25 mouse cellular contexts compared by ENCODE assay signal in genomic region chr4:73041486-73041885, GRCm38 (mm10).
"Had no signal": no experiment of that assay in that cellular context is flagged by ENCODE, and none has a peak within 500 bp of the region (broad histone marks: within the 10 kb centered on the region; RNA-seq: fewer than 3 reads in every experiment).

No protein-coding gene starts in this region.

- H3K9ac ChIP-seq: heart, embryonic 12.5 days; hindbrain, embryonic 13.5 days; hindbrain, embryonic 15.5 days; kidney, embryonic 15.5 days; limb, embryonic 12.5 days; limb, embryonic 15.5 days; liver, embryonic 12.5 days; liver, embryonic 14.5 days had no signal

- H3K27ac ChIP-seq: gastrocnemius, adult 2 months; heart, embryonic 10.5 days; hindbrain, embryonic 13.5 days; hindbrain, embryonic 15.5 days; hindbrain, postnatal 0 days; kidney, embryonic 15.5 days; kidney, postnatal 0 days; limb, embryonic 12.5 days; limb, embryonic 15.5 days; liver, embryonic 12.5 days; liver, embryonic 14.5 days had no signal

- DNase-seq: gastrocnemius, adult 2 months; gastrocnemius, postnatal 10 days; gastrocnemius, postnatal 25 days; heart, adult 18-20 months; heart, postnatal 10 days; kidney, adult 11 months; kidney, adult 2 months; kidney, adult 9 months; kidney, postnatal 14 days; kidney, postnatal 36 days; layer of hippocampus, adult 9-11 months; layer of hippocampus, postnatal 36 days; left cerebral cortex, postnatal 4 days had no signal

- H3K9me3 ChIP-seq: heart, embryonic 10.5 days; heart, embryonic 12.5 days; hindbrain, embryonic 13.5 days; hindbrain, embryonic 15.5 days; kidney, embryonic 15.5 days; limb, embryonic 12.5 days; limb, embryonic 15.5 days; liver, embryonic 12.5 days had no signal

- H3K4me2 ChIP-seq: heart, embryonic 12.5 days; hindbrain, embryonic 13.5 days; hindbrain, embryonic 15.5 days; kidney, embryonic 15.5 days; limb, embryonic 12.5 days; limb, embryonic 15.5 days; liver, embryonic 12.5 days had no signal

- H3K36me3 ChIP-seq: heart, embryonic 10.5 days; heart, embryonic 12.5 days; hindbrain, embryonic 13.5 days; hindbrain, embryonic 15.5 days; kidney, embryonic 15.5 days; limb, embryonic 12.5 days; limb, embryonic 15.5 days; liver, embryonic 12.5 days had no signal

- H3K27me3 ChIP-seq: heart, embryonic 12.5 days; kidney, embryonic 15.5 days; limb, embryonic 12.5 days; limb, embryonic 15.5 days; liver, embryonic 12.5 days had no signal

- H3K4me3 ChIP-seq: gastrocnemius, adult 2 months; heart, embryonic 10.5 days; heart, embryonic 12.5 days; hindbrain, embryonic 13.5 days; hindbrain, embryonic 15.5 days; kidney, embryonic 15.5 days; limb, embryonic 12.5 days; limb, embryonic 15.5 days; liver, embryonic 12.5 days had no signal

- H3K4me1 ChIP-seq: heart, embryonic 10.5 days; heart, embryonic 12.5 days; hindbrain, embryonic 13.5 days; hindbrain, embryonic 15.5 days; limb, embryonic 12.5 days; limb, embryonic 15.5 days; liver, embryonic 12.5 days had no signal

- ATAC-seq: hindbrain, postnatal 0 days; intestine, embryonic 16.5 days; liver, embryonic 12.5 days had no signal
